Mouse (Mus musculus): ENCODE measurements around the gene Enpp5.

GRCm38 (mm10) chr17:44040449-44040848 lies 38.2 kb upstream of the Enpp5 start:
- TF ChIP-seq CTCF (IDR thresholded peaks at IDR 0.05; ENCODE audit: control insufficient read depth, insufficient read depth, insufficient replicate concordance, low read depth, low read length), result no peak
- no peak for TF ChIP-seq POLR2A (IDR thresholded peaks at IDR 0.05; ENCODE audit: control insufficient read depth, low read depth, low read length)

Measured in testis, adult 2 months (tissue).